Mouse (Mus musculus) gastrocnemius, adult 2 months (tissue): ENCODE results near the gene Sacs. TPM values are rescaled to one million over a fixed set of nuclear protein-coding genes. Genes with fewer than 3 reads are reported as not detected.

ENCODE experiments used
- DNase-seq: peaks from one replicate; pipeline ENCODE4 v3.0.0; 2022
- H3K27ac ChIP-seq: fragments of 200-600 bp; 2 replicates; pipeline ENCODE4 v1.8.1; 2022; ENCODE audit warnings: mild to moderate bottlenecking
- H3K4me3 ChIP-seq: fragments of 200-600 bp; 2 replicates; pipeline ENCODE4 v1.8.1; 2022; ENCODE audit warnings: mild to moderate bottlenecking, moderate library complexity
- CTCF ChIP-seq: fragments of 200-600 bp; IDR thresholded peaks from 2 replicates; pipeline ENCODE4 v1.8.1; 2022; ENCODE audit warnings: antibody characterized with exemption, mild to moderate bottlenecking, moderate library complexity
- intact Hi-C: fragments of 180-260 bp; cut with DNase I; formaldehyde crosslinking; loops from one replicate; pipeline ENCODE4 v1.15.1; 2025
- total RNA-seq, 2 experiments: library from RNA; stranded (reverse); gene quantifications; 2 replicates each; pipeline ENCODE4 v1.2.3; 2021

Gene Sacs
- total RNA-seq, 2 experiments from 2014 or later: 8.3 to 17.9 TPM

DNA sequence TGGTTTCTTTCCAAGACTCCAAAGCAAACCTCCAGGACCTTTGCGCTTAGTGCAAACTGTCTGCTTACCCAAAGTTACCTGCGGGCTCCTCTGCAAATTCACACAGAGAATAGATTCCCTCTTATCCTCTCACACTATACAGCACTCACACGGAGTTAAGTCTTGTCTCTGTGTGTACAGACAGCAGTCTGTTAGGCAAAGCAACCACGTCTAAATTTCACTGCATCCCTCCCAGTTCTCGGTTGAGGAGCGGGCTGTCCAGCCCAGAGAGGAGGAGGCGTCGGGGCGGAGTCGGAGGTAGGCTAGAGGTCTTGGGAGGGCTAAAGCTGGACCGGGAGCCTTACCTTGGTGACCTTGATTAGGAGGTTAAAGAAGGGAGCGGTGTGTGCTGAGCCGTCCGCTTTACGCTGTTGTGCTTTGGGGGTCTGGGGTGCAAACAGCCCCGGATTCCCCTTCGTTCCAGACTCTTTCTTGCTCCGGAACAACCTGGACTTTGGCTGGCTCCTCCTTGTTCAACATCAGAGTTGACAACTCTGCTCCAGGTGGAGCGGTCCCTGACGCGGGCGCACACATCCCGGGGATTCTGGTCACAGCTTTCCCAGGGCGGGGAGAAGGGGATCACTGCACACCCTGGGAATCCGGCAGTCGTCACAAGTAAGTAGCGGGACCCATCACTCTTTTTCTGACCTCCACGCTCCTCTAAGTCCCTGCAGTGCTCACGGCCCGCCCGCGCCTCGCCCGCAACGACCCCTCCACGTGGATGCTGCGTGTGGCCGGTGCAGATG is 136.3 kb downstream of the Sacs start:
- DNase-seq: no peak
- no peak for TF ChIP-seq CTCF
- no peak overlapping the region for H3K27ac ChIP-seq
- H3K4me3 ChIP-seq: peak overlapping the region; percentile 50
- intact Hi-C loops: no loop called here

DNA sequence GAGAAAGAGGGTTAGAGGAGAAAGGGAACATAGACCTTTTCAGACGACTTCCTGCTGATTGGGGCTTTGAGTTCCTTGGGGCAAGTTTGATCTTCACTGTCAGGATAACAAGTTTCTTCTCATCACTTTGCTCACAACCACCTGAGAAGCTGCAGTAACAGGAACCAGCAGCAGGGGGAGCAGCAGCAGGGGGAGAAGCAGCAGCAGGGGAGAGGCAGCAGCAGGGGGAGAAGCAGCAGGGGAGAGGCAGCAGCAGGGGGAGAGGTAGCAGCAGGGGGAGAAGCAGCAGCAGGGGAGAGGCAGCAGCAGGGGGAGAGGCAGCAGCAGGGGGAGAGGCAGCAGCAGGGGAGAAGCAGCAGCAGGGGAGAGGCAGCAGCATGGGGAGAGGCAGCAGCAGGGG is 139.0 kb downstream of the Sacs start:
- H3K4me3 ChIP-seq: no peak overlapping the region
- H3K27ac ChIP-seq: no peak overlapping the region
- TF ChIP-seq CTCF: peak; percentile 59
- intact Hi-C loops: no loop called here
- peak; percentile 71 for DNase-seq

DNA sequence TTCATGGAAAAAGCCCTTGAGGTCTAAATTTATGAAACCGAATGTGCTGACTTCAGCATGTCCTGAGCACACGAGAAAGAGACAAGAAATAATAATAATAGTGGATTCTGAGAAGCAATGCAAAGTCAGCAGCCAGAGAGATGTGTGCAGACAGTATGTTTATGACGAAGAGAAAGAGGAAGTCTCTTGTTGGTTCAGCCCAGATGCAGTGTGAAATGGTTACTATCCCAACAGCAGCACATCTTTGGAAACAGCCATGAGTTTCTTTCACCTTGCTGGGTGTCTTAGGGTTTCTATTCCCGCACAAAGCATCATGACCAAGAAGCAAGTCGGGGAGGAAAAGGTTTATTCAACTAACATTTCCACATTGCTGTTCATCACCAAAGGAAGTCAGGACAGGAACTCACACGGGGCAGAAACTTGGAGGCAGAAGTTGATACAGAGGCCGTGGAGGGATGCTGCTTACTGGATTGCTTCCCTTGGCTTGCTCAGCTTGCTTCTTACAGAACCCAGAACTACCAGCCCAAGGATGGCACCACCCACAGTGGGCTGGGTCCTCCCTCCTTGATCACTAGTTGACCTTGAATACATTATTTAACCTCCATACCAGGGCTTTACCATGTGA is 140.5 kb downstream of the Sacs start:
- DNase-seq: no peak
- no peak for TF ChIP-seq CTCF
- Histone ChIP-seq H3K27ac (no peak overlapping the region), H3K4me3 (no peak overlapping the region)
- intact Hi-C loops: no loop called here

DNA sequence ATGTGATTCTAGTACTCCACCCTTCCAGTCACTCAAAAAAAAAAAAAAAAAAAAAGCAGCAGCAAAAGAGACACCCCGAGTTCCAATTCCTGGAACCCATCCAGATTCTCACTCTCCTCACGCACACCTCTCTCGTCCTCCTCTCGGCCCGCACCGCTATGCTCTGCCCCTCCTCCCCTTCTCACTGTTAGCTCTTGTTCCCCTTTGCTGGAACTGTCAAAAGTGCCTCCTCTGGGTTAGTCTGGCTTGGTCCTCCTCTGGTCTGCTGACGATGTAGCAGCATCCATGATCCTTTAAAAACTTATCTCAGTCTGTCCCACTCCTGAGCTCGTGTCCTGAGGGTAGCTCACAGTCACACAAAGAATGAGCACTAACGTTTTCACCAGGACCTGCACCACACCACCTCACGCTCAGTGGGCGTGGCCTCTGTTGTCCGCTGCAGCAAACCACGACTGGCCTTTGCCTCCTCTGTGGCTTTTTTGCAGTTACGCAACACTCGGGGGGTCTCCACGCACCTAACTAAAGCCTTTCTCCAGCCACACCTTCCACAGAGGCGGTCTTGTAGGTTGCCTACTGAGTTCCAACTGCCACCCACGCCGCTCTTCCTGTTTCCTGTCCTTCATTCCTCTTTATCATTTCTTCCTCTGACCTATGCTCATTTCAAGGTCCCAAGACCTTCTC is 150.5 kb downstream of the Sacs start:
- Histone ChIP-seq H3K4me3 (no peak overlapping the region), H3K27ac (no peak overlapping the region)
- TF ChIP-seq CTCF: no peak
- intact Hi-C loops: no loop called here
- no peak for DNase-seq

Other genes with a start within 250 kb of the Sacs start
- 10 to 100 TPM in 1 of 2 experiments, 1 to 10 TPM in 1; 2.8 to 11.1 TPM for gene Tnfrsf19, start 92.0 kb upstream of the Sacs start, total RNA-seq
- gene Sgcg, start 120.0 kb downstream of the Sacs start, total RNA-seq: 100 to 1,000 TPM; 126 to 144 TPM
- gene Arl11, start 171.3 kb downstream of the Sacs start, total RNA-seq: under 1 TPM; 0.54 to 0.56 TPM
- gene Ebpl, start 222.0 kb downstream of the Sacs start, total RNA-seq: 1 to 10 TPM; 1.1 to 1.2 TPM